Mouse (Mus musculus) c-Kit-positive CD71-positive TER-119-positive erythroid progenitor cells, embryonic 14.5 days (primary cell): Measurements from ENCODE around the gene E330034G19Rik.
"Not testable (repeated sequence)": the region's sequence is repeated elsewhere in the genome, so short reads cannot be mapped to it uniquely, and the experiment has no call there.

Experiments
- DNase-seq: peaks from one replicate; pipeline ENCODE4 v3.0.0-alpha.2; 2013; ENCODE audit warnings: low spot score

Gene E330034G19Rik

GRCm38 (mm10) chr14:24347007-24347406 lies 54.0 kb downstream of the E330034G19Rik start:
- not testable (repeated sequence) for DNase-seq

- DNase-seq = peak; percentile 4
These were observed 65.4 kb downstream of the E330034G19Rik start for GRCm38 (mm10) chr14:24358295-24358951.
